Mouse (Mus musculus): ENCODE results near the gene Snd1.

The Snd1 gene

DNA sequence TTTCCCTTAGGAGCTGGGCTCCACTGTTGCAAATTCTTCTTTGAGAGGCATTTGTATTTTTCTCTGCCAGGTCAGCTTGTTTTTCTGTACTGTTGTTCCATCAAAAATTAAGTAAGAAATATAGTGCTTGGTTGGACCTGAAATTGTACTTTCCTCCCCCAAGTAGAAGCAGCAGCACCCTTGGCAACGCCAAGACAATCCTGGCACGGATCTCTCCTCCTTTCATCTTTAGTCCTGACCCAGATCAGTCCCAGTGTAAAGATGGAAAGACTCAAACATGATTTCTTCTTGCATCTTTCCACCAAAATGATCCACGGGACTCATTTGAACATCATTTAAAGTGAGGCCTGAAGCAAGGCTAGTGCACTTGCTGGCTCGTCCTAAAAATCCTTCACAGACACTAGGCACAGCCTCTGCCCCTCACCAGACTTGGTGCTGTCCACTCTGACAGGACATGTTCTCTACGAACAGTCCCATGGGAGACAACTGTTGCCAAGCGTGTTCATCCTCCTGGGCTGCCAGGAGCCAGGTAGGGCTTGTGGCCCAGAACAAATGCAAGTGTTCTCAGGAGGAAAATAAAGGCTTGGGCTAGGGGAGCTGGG, 328.8 kb downstream of the Snd1 start:
- in situ Hi-C loops (cut with MboI), result no loop called here

GRCm38 (mm10) chr6:28804751-28805150, 329.8 kb downstream of the Snd1 start:
- in situ Hi-C loops (cut with MboI), result no loop called here

DNA sequence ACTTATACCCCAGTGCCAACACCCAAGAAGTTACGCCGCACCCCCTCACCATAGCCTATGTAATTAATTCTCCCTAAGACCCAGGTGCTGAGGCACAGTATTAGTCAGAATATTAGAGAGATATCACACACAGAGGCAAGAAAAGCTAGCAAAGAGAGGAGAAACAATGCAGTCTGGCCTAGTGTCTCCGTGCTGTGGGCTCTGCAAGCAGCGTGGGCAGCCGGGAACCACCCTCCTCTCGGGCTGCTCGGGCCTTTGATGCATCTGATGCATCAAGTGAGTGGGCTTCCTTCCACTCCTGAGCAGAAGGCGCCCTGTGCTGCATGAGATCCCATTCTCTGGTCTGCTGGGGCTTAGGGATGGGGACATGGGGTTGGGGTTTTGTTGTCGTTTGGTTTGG, 338.1 kb downstream of the Snd1 start:
- in situ Hi-C loops (cut with MboI), result no loop called here

DNA sequence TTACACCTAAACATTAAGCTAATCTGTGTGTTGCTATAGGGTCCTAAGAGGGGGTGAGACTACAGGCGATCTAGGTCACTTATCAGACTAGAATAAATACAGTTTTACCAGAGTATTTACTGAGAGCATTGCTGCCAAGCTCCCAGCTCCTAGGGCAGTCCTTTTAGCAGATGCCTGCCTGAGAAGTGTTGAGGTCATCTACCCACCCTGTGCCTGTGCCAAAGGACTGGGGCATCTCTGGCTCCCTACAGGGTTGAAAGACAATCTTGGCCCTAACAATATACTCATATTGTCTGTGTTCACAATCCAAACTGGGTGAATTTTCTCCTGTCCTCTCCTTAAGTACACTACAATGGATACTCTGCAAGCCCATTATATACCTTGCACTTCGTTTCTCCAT, 340.0 kb downstream of the Snd1 start:
- in situ Hi-C loops (cut with MboI), result no loop called here

- in situ Hi-C loops (cut with MboI), result no loop called here
Observed at GRCm38 (mm10) chr6:28817039-28817438, 342.1 kb downstream of the Snd1 start.

DNA sequence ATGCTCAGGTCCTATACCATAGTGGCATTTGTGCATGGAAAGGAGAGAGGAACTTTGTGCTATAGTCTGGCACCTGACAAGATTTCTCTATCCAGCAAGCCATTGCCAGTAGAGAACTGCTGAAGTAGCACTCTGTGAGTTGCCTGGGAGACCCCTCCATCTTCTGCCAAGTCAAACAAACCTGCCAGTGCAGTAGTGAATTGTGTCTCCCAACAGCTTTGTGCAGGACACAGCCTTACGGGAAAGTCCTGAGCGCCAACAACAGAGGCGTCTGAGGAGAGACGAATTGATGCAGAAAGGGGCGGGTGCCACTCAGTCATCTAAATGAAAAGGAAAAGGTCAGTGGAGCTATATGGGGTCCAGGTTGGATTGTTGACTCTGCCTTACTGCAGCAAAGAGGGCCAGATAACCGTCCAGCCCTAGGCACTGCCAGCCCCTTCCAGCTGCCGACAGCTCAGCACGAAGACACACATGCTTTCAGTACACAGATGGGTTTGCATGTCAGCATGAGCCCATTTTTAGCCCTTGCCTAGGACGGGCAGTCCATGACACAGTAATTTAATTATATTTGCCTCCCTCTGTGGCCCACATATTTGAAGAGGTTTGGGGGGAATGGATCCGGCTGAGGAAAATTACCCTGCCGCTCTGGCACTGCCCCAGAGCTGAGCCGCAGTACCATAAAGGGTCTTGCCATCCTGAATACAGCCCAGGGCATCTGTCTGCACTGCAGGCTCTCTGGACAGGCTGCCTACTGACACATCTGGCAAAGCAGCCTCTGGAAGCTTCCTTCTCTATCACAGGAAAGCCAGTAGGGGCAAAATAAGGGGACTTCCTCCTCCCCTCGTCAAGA, 344.8 kb downstream of the Snd1 start:
- in situ Hi-C loops (cut with MboI), result no loop called here

DNA sequence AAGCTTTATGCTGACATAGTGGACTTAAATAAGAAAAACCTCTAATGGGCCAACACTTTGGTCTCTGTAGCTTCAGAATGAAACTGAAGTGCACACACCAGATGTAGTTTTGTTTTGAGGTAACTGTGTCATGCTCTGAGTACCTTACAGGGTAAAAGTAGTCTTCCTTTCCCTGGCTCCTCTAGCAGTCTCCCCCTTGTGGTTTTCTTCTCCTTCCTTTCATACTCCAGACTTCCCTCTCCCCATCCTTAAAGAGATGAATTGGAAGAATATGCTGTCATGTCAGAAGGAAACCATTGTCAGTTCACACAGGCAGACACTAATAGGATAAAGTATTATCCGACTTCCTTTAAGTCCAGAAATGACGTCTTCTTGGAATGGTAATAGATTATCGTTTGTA, 347.4 kb downstream of the Snd1 start:
- in situ Hi-C loops (cut with MboI), result no loop called here

DNA sequence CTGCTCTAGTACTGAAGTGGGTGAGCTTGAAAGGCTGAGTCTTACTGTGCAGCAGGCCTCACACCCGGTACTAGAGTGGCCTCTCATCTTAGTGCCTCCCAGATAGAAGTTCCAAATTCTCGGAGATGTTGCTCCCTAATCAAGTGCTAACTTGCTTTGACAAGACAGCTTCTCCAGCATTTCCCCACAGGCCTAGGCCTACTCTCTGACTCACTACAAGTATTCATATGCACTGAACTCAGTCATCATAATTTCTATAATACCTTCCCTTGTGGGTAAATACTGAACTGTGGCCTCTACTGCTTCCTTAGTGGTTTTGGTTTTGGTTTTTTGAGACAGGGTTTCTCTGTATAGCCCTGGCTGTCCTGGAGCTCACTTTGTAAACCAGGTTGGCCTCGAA, 348.4 kb downstream of the Snd1 start:
- in situ Hi-C loops (cut with MboI), result no loop called here

DNA sequence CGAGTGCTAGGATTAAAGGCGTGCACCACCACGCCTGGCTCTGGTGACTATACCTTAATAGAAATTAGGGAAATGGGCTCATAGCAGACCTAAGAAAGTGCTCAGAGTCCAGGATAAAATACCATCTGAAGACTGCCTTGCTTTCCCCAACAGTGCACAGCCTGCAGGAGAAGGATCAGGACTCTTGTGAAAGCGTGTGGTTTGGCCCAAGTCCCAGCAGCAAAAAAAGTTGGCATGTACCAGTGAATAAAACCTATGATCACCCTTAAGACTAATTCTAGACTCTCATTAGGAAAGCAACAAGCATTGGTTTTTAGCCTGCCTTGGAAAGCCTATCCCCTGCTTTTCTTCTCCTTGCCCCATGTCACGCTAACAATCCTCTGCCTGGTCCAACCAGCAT, 348.9 kb downstream of the Snd1 start:
- in situ Hi-C loops (cut with MboI), result no loop called here

GRCm38 (mm10) chr6:28825894-28826293, 351.0 kb downstream of the Snd1 start:
- in situ Hi-C loops (cut with MboI), result no loop called here

GRCm38 (mm10) chr6:28826689-28827389, 351.9 kb downstream of the Snd1 start:
- in situ Hi-C loops (cut with MboI), result no loop called here

- in situ Hi-C loops (cut with MboI), result no loop called here
Observed at GRCm38 (mm10) chr6:28827565-28827964, 352.6 kb downstream of the Snd1 start.

DNA sequence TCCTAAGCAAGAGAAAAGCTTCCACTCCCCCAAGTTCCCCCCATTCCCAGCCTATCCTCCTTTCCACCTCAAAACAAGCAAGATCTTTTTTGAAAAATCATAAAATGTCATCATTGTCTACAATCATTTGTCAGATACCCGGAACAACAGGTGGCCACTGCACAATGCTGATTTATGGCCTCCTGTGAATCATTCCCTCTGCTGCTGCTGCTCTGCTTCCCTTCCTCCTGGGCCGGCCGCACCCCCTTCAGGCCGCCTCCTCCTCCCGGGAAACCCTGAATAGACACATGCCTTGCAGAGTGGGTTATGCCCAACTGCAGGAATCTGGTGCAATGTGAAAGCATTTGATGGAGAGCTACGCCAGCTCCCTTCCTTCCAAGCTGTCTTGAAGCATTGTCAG, 353.7 kb downstream of the Snd1 start:
- in situ Hi-C loops (cut with MboI), result no loop called here

DNA sequence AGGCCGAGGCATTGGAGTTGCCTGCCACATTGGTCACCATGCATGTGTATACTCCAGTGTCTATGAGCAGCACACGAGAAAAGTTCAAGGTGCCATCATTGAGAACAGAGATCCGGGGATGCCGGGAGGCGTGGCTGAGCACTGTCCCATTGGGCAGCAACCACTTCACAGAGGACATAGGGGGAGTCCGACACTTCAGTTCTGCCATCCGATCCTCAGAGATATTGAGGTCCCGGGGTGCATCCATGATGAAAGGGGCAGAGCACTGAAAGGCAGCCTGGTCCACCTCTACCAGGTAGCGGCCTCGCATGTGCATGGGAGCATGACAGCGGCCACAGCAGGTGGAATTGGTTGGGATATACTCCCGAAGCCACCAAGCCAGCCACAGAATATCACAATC, 355.4 kb downstream of the Snd1 start:
- in situ Hi-C loops (cut with MboI), result no loop called here

DNA sequence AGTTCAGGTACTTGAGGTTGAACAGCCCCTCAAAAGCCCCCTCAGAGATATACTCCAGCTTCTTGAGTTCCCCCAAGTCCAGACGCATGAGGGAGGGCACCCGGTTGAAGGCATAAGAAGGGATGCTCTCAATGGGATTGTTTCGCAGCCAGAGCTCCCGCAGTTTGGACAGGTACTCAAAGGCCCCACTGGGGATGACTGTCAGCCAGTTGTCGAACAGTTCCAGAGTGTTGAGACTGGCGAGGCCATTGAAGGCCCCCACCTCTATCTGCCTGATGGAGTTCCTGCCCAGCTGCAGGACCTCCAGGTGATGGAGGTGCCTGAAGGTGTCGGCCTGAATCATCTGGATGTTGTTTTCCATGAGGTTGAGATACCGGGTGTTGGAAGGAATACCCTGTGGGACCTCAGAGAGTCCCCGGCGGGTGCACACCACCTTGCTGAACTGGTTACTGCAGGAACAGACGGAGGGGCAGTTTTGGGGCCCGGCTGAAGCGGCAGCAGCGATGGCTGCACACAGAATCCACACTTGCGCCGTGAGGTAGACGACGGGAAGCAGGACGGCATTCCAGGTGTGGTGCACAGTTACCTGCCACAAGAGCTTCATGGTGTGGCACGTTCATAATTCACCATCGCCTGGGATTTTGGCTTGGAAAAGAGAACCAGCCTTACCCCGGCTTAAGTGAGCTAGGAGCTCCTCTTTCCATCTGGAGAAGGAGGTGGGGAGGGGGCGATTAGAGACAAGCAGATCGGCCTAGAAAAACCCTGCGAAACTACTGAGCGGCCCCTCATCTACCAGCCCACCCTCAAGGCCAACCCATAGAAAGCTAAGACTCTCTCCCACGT, 356.3 kb downstream of the Snd1 start, which contains the start of gene Lrrc4:
TSS of gene Lrrc4 (minus strand) at position 737 of the 843 bp plus-strand sequence.
- in situ Hi-C loops (cut with MboI), result no loop called here

DNA sequence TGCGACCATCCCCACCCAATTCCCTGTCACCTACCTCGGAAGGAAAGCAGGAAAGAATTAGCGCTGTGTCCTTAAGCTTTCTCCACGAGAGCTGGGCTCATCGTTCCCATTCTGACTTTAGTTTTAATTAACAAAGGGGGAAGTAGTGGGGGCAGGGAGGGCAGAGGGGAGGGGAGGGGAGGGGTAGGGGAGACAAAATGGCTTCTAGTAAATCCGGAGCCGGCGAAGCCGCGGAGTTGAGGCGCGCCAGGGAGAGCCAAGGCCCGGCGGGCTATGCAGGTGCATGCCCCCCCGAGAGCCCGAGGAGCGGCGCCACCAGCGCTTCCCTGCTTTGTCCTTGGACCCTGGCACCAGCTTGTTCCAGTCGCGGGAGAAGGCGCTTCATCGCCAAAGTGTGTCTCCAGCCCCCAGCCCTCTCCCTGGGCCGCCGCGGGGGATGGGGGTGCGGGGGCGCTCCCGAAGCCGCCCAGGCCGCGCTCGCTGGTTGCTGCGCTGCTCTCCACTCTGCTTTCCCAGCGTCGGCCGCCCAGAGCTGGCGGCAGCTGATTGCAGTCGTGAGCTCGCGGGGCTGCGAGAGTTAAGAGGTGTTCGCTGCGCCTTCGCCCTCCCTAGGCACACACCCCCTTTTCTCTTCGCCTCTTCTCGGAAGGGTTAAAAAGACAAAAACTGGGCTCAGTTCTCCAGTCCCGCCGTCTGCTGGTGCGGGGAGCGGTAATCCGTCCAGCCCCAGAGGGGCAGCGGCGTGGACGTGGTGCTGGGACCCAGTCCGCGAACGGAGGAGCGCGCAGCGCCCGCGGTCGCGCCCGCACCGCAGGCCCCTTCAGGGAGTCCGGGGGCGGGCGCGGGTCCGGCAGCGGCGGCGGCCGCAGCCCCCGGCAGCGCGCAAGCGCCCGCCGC, 357.2 kb downstream of the Snd1 start:
- in situ Hi-C loops (cut with MboI), result no loop called here

DNA sequence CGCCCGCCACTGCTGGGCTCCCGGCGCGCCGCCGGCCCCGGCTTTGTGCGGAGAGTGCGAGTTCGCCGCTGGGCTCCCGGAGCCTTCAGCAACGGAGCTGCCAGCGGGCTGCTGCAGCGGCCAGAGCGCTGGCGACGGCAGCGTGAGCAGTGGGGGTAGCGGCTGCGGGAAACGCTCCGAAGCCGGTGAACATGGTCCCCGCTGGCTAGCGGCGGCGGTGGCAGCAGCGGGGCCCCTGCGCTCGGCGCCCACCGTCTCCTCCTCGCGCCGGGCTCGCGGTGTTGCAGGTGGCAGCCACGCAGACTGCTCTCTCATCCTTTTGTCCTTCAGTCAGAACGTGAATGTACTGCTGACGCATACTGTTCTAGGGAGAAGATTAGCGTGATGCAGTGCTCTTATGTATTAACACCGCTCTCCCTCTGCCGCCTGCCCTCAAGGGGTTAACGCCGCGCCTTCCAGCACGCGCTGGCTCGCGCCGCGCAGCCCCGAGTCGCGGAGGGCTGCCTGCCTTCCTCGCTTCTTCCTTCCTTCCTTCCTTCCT, 357.9 kb downstream of the Snd1 start:
- in situ Hi-C loops (cut with MboI), result no loop called here

- in situ Hi-C loops (cut with MboI), result no loop called here
Observed at GRCm38 (mm10) chr6:28833380-28833822, 358.5 kb downstream of the Snd1 start.

- in situ Hi-C loops (cut with MboI), result no loop called here
Observed at GRCm38 (mm10) chr6:28834046-28834445, 359.1 kb downstream of the Snd1 start.

GRCm38 (mm10) chr6:28836600-28836999, 361.7 kb downstream of the Snd1 start:
- in situ Hi-C loops (cut with MboI), result no loop called here

DNA sequence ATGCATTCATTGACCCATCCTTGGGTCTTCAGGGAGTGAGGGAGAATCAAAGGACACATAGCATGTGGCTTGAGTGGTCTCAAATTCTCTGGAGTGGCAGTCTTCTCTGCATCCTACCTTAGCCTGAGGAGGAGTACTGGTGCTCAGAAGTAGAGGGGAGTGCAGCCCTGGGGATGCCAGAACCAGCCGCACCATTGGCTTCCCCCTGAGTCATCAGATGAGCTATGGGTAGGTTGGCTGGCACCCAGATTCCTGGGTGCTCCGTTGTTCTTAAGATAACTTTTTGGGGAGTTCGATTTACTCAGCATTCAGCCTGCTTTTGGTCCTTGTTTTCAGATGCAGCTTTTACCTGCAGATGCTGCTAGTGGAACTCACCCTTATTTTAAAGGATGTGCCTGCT, 366.6 kb downstream of the Snd1 start:
- in situ Hi-C loops (cut with MboI), result no loop called here
